Mouse (Mus musculus) heart, embryonic 15.5 days (tissue): ENCODE data around the gene Atg7. TPM values are rescaled to one million over a fixed set of nuclear protein-coding genes. Genes with fewer than 3 reads are reported as not detected.

ENCODE experiments used
- ATAC-seq: fragments of 200-750 bp; cut with Nextera tagmentation; replicated peaks from 2 replicates; pipeline ENCODE4 v1.8.0; 2017; ENCODE audit warnings: low read depth, moderate TSS enrichment; ENCODE audit not compliant: insufficient number of reproducible peaks, insufficient read depth, low FRiP score
- H3K27ac ChIP-seq: fragments of 300-500 bp; sonication (generic); 2 replicates; pipeline ENCODE4 v1.5.1; 2015; ENCODE audit warnings: mild to moderate bottlenecking, inconsistent platforms
- H3K27me3 ChIP-seq: fragments of 300-500 bp; sonication (generic); 2 replicates; pipeline ENCODE4 v1.6.1; 2015; ENCODE audit warnings: inconsistent platforms
- H3K36me3 ChIP-seq: fragments of 300-500 bp; sonication (generic); 2 replicates; pipeline ENCODE4 v1.6.1; 2015; ENCODE audit warnings: mild to moderate bottlenecking, inconsistent platforms
- H3K4me1 ChIP-seq: fragments of 300-500 bp; sonication (generic); replicated peaks from 2 replicates; pipeline ENCODE4 v1.6.1; 2015; ENCODE audit warnings: inconsistent platforms
- H3K4me2 ChIP-seq: fragments of 300-500 bp; sonication (generic); 2 replicates; pipeline ENCODE4 v1.6.1; 2015; ENCODE audit warnings: inconsistent platforms, mild to moderate bottlenecking, moderate library complexity
- H3K4me3 ChIP-seq: fragments of 300-500 bp; sonication (generic); 2 replicates; pipeline ENCODE4 v1.5.1; 2015; ENCODE audit warnings: mild to moderate bottlenecking, inconsistent platforms
- H3K9ac ChIP-seq: fragments of 300-500 bp; sonication (generic); 2 replicates; pipeline ENCODE4 v1.6.1; 2015; ENCODE audit warnings: mild to moderate bottlenecking, inconsistent platforms
- H3K9me3 ChIP-seq: fragments of 300-500 bp; sonication (generic); replicated peaks from 2 replicates; pipeline ENCODE4 v1.6.1; 2016; ENCODE audit warnings: inconsistent platforms
- WGBS: fragments of 180-500 bp; shearing (Covaris S2); methylation state at CpG from one replicate; pipeline ENCODE4 v1.1.7; 2015; ENCODE audit warnings: mixed read lengths; 5-methylcytosine and 5-hydroxymethylcytosine counted together
- polyA plus RNA-seq: library from polyadenylated mRNA; unstranded; fragments of >200 nt; fragmentation: Nextera tagmentation; extraction: Ambion mirVana; gene quantifications from 2 replicates; pipeline ENCODE4 v1.2.1, GENCODE M21; 2015

Atg7 gene
- polyA plus RNA-seq, 1 experiment from 2014 or later: 15.1 TPM

GRCm38 (mm10) chr6:114767710-114768109 is 124.8 kb downstream of the Atg7 start:
- no peak overlapping the region for H3K9ac ChIP-seq
- H3K36me3 ChIP-seq: no peaks in the 10 kb centered on the region
- no peak for ATAC-seq
- no peak overlapping the region for H3K4me3 ChIP-seq
- H3K4me1 ChIP-seq: peaks cover 10% of the 10 kb centered on the region; the same call in 1 of the 2 replicates
- no peaks in the 10 kb centered on the region for H3K27me3 ChIP-seq
- H3K27ac ChIP-seq: no peak overlapping the region
- H3K9me3 ChIP-seq: no peaks in the 10 kb centered on the region
- no peak overlapping the region for H3K4me2 ChIP-seq
- WGBS: 60% methylated on average over 2 of the region's 2 CpGs

- Histone ChIP-seq H3K4me2 (no peak overlapping the region), H3K9ac (no peak overlapping the region), H3K4me3 (no peak overlapping the region), H3K27ac (no peak overlapping the region), H3K9me3 (no peaks in the 10 kb centered on the region), H3K4me1 (peaks cover 10% of the 10 kb centered on the region; the same call in 1 of the 2 replicates), H3K27me3 (no peaks in the 10 kb centered on the region), H3K36me3 (no peaks in the 10 kb centered on the region)
- WGBS: 63% methylated on average over 2 of the region's 2 CpGs
- ATAC-seq: no peak
These were observed 127.4 kb downstream of the Atg7 start for GRCm38 (mm10) chr6:114770337-114770736.

DNA sequence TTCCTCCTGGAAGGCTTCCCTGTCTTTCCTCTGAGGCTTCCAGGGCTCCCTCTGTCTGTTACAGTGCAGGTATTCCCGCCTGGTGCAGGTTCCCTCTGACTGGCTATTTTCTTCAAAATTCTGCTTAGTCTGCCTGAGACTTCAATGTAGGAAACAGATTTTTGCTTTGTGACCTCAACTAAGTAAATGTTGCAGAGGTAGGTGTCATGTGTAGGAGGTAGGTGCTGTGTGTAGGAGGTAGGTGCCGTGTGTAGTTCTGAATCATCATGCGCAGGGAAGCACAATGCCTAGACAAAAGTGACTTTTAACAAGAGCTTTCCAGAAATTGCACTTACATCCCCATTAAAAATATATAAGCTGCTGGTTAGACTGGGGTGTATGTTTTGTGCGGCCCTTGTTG is 128.6 kb downstream of the Atg7 start:
- Histone ChIP-seq H3K4me3 (no peak overlapping the region), H3K4me2 (no peak overlapping the region), H3K27me3 (no peaks in the 10 kb centered on the region), H3K4me1 (peaks cover 10% of the 10 kb centered on the region; the same call in 1 of the 2 replicates), H3K36me3 (no peaks in the 10 kb centered on the region), H3K9ac (no peak overlapping the region), H3K27ac (no peak overlapping the region), H3K9me3 (no peaks in the 10 kb centered on the region)
- 84% methylated on average over 4 of the region's 4 CpGs for WGBS
- no peak for ATAC-seq

DNA sequence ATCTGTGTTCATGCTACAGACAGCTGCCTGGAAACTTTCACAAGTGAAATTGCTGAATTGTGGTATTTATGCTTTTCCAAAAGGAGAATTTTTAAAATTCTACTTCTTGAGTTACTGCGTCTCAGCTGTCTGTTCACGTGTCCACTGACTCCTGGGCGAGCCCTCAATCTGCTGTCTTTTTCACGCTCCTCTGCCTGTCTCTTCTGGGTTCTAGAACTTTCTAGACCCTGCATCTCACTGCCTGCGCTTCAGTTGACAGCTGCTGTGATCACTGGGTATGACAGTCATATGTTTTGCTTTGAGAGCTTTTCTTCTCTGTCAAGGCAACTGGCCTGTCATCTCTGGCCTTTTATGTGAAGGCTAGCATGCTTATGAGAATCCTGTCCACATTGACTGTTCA is 132.3 kb downstream of the Atg7 start:
- Histone ChIP-seq H3K4me3 (no peak overlapping the region), H3K4me2 (no peak overlapping the region), H3K4me1 (peaks cover 6% of the 10 kb centered on the region; the same call in 1 of the 2 replicates), H3K9me3 (no peaks in the 10 kb centered on the region), H3K36me3 (no peaks in the 10 kb centered on the region), H3K27ac (no peak overlapping the region), H3K9ac (no peak overlapping the region), H3K27me3 (no peaks in the 10 kb centered on the region)
- 92% methylated on average over 5 of the region's 5 CpGs for WGBS
- ATAC-seq: no peak

- no peaks in the 10 kb centered on the region for H3K9me3 ChIP-seq
- H3K4me2 ChIP-seq: no peak overlapping the region
- WGBS: 52% methylated on average over 4 of the region's 4 CpGs
- no peak for ATAC-seq
- no peak overlapping the region for H3K27ac ChIP-seq
- H3K27me3 ChIP-seq: no peaks in the 10 kb centered on the region
- no peak overlapping the region for H3K9ac ChIP-seq
- H3K4me3 ChIP-seq: no peak overlapping the region
- H3K36me3 ChIP-seq: no peaks in the 10 kb centered on the region
- peaks cover 20% of the 10 kb centered on the region for H3K4me1 ChIP-seq
These were observed 135.0 kb downstream of the Atg7 start for GRCm38 (mm10) chr6:114777872-114778271.

- no peaks in the 10 kb centered on the region for H3K36me3 ChIP-seq
- no peak for ATAC-seq
- no peaks in the 10 kb centered on the region for H3K9me3 ChIP-seq
- no peak overlapping the region for H3K27ac ChIP-seq
- H3K4me1 ChIP-seq: peaks cover 22% of the 10 kb centered on the region
- no peaks in the 10 kb centered on the region for H3K27me3 ChIP-seq
- no peak overlapping the region for H3K9ac ChIP-seq
- 68% methylated on average over 8 of the region's 8 CpGs for WGBS
- H3K4me2 ChIP-seq: no peak overlapping the region
- no peak overlapping the region for H3K4me3 ChIP-seq
These were observed 135.8 kb downstream of the Atg7 start for GRCm38 (mm10) chr6:114778650-114779049.

- Histone ChIP-seq H3K9me3 (no peaks in the 10 kb centered on the region), H3K36me3 (no peaks in the 10 kb centered on the region), H3K4me3 (no peak overlapping the region), H3K27ac (no peak overlapping the region), H3K27me3 (no peaks in the 10 kb centered on the region), H3K4me2 (no peak overlapping the region), H3K9ac (no peak overlapping the region), H3K4me1 (peaks cover 22% of the 10 kb centered on the region)
- ATAC-seq: no peak
- 86% methylated on average over 2 of the region's 2 CpGs for WGBS
These were observed 137.7 kb downstream of the Atg7 start for GRCm38 (mm10) chr6:114780583-114780982.

DNA sequence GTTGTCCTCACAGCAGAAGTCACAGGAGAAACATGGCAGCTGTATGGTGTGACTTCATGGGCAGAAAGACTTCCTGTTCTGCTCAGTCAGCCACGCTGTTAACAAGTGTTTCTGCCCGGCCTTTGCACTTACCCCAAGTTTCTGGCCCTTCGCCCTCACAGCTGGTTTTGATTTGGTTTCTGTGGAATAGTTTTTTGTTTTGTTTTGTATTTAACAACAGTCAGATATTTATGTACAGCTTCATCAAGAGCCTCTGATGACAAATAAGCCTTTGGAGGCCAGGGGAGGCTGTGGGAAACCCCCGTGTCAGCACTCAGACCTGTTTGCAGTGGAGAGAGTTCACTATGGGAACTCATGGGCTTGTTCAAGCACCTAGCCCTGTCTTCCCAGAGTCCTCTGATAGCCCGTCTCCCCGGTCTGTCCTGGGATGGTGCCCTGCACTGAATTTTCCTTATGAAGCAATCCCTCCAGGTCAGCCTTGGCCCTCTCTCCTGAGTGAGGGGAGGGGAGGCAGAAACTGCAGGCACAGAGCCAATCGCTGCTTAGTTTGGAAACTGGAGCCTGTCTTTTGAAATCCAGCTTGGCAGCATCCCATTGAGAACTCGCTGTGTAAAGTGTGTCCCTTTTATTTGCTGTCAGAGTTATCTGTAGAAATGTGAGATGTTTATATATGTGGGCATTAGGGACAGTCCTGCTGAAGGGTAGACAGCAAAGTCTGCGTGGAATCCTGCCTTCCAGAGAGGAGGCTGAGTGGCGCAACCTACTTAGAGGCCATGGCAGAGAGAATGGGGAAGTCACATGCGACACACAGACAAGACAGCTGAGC is 138.7 kb downstream of the Atg7 start:
- Histone ChIP-seq H3K36me3 (no peaks in the 10 kb centered on the region), H3K4me3 (no peak overlapping the region), H3K27me3 (no peaks in the 10 kb centered on the region), H3K9ac (no peak overlapping the region), H3K27ac (peak overlapping the region; percentile 56), H3K9me3 (no peaks in the 10 kb centered on the region), H3K4me1 (peaks cover 22% of the 10 kb centered on the region), H3K4me2 (peak overlapping the region; percentile 15; the same call in 1 of the 2 replicates)
- peak; percentile 71; the same call in 1 of the 2 replicates for ATAC-seq
- WGBS: 30% methylated on average over 11 of the region's 11 CpGs

- no peak overlapping the region for H3K4me3 ChIP-seq
- H3K4me2 ChIP-seq: no peak overlapping the region
- no peaks in the 10 kb centered on the region for H3K27me3 ChIP-seq
- ATAC-seq: no peak
- H3K36me3 ChIP-seq: no peaks in the 10 kb centered on the region
- peaks cover 22% of the 10 kb centered on the region for H3K4me1 ChIP-seq
- H3K9ac ChIP-seq: no peak overlapping the region
- peak overlapping the region; percentile 56 for H3K27ac ChIP-seq
- H3K9me3 ChIP-seq: no peaks in the 10 kb centered on the region
- 63% methylated on average over 7 of the region's 7 CpGs for WGBS
These were observed 139.6 kb downstream of the Atg7 start for GRCm38 (mm10) chr6:114782486-114782885.

GRCm38 (mm10) chr6:114786461-114786860 is 143.6 kb downstream of the Atg7 start:
- 64% methylated on average over 3 of the region's 3 CpGs for WGBS
- Histone ChIP-seq H3K4me1 (peaks cover 15% of the 10 kb centered on the region), H3K4me3 (no peak overlapping the region), H3K9ac (no peak overlapping the region), H3K27ac (no peak overlapping the region), H3K4me2 (no peak overlapping the region), H3K9me3 (no peaks in the 10 kb centered on the region), H3K36me3 (no peaks in the 10 kb centered on the region), H3K27me3 (no peaks in the 10 kb centered on the region)
- no peak for ATAC-seq

GRCm38 (mm10) chr6:114787606-114788005 is 144.7 kb downstream of the Atg7 start:
- H3K4me1 ChIP-seq: peaks cover 5% of the 10 kb centered on the region
- no peaks in the 10 kb centered on the region for H3K9me3 ChIP-seq
- no peak overlapping the region for H3K27ac ChIP-seq
- 62% methylated on average over 3 of the region's 3 CpGs for WGBS
- H3K4me2 ChIP-seq: no peak overlapping the region
- H3K27me3 ChIP-seq: no peaks in the 10 kb centered on the region
- no peak overlapping the region for H3K9ac ChIP-seq
- H3K4me3 ChIP-seq: no peak overlapping the region
- H3K36me3 ChIP-seq: no peaks in the 10 kb centered on the region
- no peak for ATAC-seq

DNA sequence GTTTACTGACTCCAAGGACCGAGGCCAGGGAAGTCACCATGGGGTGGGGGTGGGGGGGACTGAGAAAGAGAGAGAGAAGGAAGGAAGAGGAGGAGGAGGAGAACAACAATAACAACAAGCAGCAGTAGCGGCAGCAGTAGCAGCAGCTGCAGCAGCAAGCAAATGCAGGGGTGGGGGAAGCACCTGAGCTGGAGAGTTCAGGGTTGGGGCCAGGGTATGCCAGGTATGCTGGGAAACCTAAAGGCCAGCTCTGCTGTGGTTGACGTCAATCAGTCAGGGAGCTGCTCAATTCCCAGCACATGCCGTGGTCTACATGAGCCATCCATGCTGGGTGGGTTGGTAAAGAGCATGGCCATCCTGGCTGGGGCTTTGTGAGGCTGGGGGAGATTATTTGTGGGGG is 145.8 kb downstream of the Atg7 start:
- Histone ChIP-seq H3K4me2 (no peak overlapping the region), H3K9ac (no peak overlapping the region), H3K27ac (no peak overlapping the region), H3K9me3 (no peaks in the 10 kb centered on the region), H3K36me3 (no peaks in the 10 kb centered on the region), H3K4me1 (no peaks in the 10 kb centered on the region), H3K4me3 (no peak overlapping the region), H3K27me3 (no peaks in the 10 kb centered on the region)
- WGBS: 78% methylated on average over 4 of the region's 4 CpGs
- ATAC-seq: no peak
